Mouse (Mus musculus): ENCODE measurements around the gene Irgc1. TPM values are rescaled to one million over a fixed set of nuclear protein-coding genes. Genes with fewer than 3 reads are reported as not detected.
"Not testable (repeated sequence)": the region's sequence is repeated elsewhere in the genome, so short reads cannot be mapped to it uniquely, and the experiment has no call there.

The Irgc1 gene
- polyA plus RNA-seq, 1 experiment from 2014 or later, result not detected

GRCm38 (mm10) chr7:24483291-24483690, 31.2 kb upstream of the Irgc1 start:
- peaks cover 20% of the 10 kb centered on the region for H3K4me1 ChIP-seq (replicated peaks; ENCODE audit: control insufficient read depth, insufficient read depth, low read length)

DNA sequence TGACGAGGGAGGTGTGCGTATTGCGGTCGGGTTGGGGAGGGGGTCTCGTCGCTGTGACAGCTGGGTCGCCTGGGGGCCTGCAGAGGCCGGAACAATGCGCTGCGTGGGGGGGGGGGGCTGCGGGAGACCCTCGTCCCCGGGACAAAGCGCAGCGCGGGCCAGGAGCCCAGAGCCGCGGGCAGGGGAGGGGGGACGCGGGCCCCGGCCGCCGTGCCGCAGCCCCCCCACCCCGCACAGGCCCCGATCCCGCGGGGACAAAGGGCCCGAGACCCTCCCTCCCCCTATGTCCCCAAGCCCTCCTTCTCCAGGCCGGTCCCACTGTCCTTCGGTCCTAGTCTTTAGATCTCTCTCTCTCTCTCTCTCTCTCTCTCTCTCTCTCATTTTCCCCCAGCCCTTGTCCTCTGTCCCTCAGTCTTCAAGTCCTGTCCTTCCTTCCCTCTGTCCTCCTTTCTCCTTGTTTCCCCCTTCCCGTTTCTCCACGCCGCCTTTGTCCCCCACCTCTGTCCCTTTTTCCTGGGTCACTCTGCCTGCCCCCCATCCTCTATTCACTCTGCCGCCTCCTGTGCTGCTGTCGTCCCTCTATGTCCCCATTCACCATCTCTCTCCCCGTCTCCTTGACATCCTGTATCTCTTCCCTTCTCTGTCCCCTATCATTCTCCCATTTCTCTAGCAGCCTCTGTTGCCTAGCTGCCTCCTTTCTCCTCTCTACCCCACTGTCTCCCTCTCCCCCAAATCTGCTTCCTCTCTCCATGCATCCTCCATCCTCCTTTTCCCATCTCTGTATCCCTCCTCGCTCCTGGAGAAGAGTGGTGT, 30.3 kb upstream of the Irgc1 start:
- no peaks in the 10 kb centered on the region for H3K36me3 ChIP-seq (ENCODE audit: control insufficient read depth, insufficient read depth, low read length)
- H3K4me1 ChIP-seq (replicated peaks; ENCODE audit: control insufficient read depth, insufficient read depth, low read length), result peaks cover 20% of the 10 kb centered on the region
- peak overlapping the region; percentile 73 for H3K4me3 ChIP-seq (ENCODE audit: low read depth, low read length)
- peak overlapping the region; percentile 83 for H3K4me2 ChIP-seq (ENCODE audit: low read depth, low read length, severe bottlenecking)
- ATAC-seq (replicated peaks; ENCODE audit: low FRiP score) (peak; percentile 8; the same call in 1 of the 2 replicates), DNase-seq (ENCODE audit: low spot score) (no peak)
- peak overlapping the region; percentile 82 for H3K9ac ChIP-seq (ENCODE audit: low read length)
- 2% methylated on average over 13 of the region's 38 CpGs for WGBS
- H3K27me3 ChIP-seq (ENCODE audit: control insufficient read depth, insufficient read depth, low read length), result no peaks in the 10 kb centered on the region; the same call in 1 of the 2 replicates
- peak overlapping the region; percentile 31; the same call in 1 of the 2 replicates for H3K27ac ChIP-seq (ENCODE audit: low read depth, low read length)
- no peaks in the 10 kb centered on the region for H3K9me3 ChIP-seq (ENCODE audit: control insufficient read depth, low read length)

More at GRCm38 (mm10) chr7:24483291-24483690, 31.2 kb upstream of the Irgc1 start:
- not testable (repeated sequence) for DNase-seq (ENCODE audit: low spot score); H3K27ac ChIP-seq (ENCODE audit: low read depth, low read length); H3K36me3 ChIP-seq (ENCODE audit: control insufficient read depth, insufficient read depth, low read length); ATAC-seq (replicated peaks; ENCODE audit: low FRiP score); H3K9me3 ChIP-seq (ENCODE audit: control insufficient read depth, low read length); H3K27me3 ChIP-seq (ENCODE audit: control insufficient read depth, insufficient read depth, low read length); H3K9ac ChIP-seq (ENCODE audit: low read length)
- Histone ChIP-seq H3K4me3 (ENCODE audit: low read depth, low read length) (peak overlapping the region; percentile 73), H3K4me2 (ENCODE audit: low read depth, low read length, severe bottlenecking) (peak overlapping the region; percentile 83)
- WGBS, result 54% methylated on average over 6 of the region's 6 CpGs

DNA sequence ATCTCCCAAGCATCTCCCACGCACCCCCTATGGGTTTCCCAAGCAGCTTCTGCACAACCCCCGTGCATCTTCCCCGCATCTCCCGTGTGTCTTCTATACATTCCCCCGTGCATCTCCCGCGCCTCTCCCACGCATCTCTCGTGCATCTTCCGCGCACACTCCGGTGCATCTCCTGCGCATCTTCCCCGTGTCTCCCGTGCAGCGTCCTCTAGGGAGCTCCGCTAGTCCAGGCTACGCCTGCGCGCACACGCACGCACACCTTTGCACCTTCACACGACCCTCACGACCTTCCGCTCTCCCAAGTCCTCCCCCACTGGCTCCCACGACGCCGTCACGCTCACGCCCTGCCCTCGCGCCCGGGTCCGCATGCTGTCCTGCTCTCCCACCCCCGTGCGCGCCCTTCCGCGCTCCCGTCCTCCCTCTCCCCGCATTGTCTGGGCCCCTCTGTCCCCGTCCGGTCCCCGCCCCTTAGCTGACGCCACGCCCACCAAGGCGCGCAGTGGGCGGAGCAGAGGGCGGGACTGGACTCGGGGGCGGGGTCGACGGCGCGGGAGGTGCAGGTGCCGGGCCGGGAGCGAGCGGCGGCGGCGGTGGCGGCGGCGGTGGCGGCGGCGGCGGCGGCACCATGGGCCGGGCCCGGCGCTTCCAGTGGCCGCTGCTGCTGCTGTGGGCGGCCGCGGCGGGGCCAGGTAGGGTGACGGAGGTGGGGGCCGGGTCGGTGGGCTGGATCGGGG, 29.5 kb upstream of the Irgc1 start, which contains the start of gene Cadm4:
Cadm4 (plus strand) TSS at position 550 of the 734 bp plus-strand sequence.
- peak within 1 kb of the TSS; percentile 73 for H3K4me3 ChIP-seq (ENCODE audit: low read depth, low read length)
- ATAC-seq (replicated peaks; ENCODE audit: low FRiP score), result peak; percentile 87
- peak; percentile 97 for DNase-seq (ENCODE audit: low spot score)
- H3K9me3 ChIP-seq (ENCODE audit: control insufficient read depth, low read length), result no peaks in the 10 kb centered on the region
- H3K9ac ChIP-seq (ENCODE audit: low read length), result peak within 1 kb of the TSS; percentile 82
- WGBS, result 1% methylated on average over 63 of the region's 83 CpGs
- peak within 1 kb of the TSS; percentile 83 for H3K4me2 ChIP-seq (ENCODE audit: low read depth, low read length, severe bottlenecking)
- H3K27ac ChIP-seq (ENCODE audit: low read depth, low read length), result peak within 1 kb of the TSS; percentile 31; the same call in 1 of the 2 replicates
- no peaks in the 10 kb centered on the region; the same call in 1 of the 2 replicates for H3K27me3 ChIP-seq (ENCODE audit: control insufficient read depth, insufficient read depth, low read length)
- no peaks in the 10 kb centered on the region for H3K36me3 ChIP-seq (ENCODE audit: control insufficient read depth, insufficient read depth, low read length)
- H3K4me1 ChIP-seq (replicated peaks; ENCODE audit: control insufficient read depth, insufficient read depth, low read length), result peaks cover 13% of the 10 kb centered on the region; the same call in 1 of the 2 replicates

DNA sequence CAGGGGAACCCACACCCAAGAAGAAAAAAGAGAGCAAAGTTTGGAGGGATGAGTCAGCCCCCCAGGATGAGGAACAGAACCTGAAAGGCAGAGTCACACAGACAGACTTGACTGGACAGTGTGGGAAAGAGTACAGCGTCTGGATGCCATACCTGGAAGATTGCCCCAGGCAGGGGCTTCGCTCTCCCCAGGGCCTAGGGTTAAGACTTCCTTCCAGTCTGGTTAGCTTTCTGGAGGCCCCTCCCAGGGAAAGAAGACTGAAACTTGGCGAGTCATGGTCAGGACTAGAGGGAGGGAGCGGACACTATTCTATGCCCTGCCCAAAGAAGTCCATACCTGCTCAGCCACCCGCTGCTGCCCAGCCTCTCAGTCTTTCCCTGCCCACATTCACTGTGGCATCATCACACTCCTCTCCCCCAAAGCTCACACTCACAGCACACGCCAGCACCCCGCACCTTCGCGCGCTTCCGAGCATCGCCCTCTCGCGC, 28.9 kb upstream of the Irgc1 start:
- peak overlapping the region; percentile 83 for H3K4me2 ChIP-seq (ENCODE audit: low read depth, low read length, severe bottlenecking)
- H3K27ac ChIP-seq (ENCODE audit: low read depth, low read length), result no peak overlapping the region
- H3K4me1 ChIP-seq (replicated peaks; ENCODE audit: control insufficient read depth, insufficient read depth, low read length), result peaks cover 10% of the 10 kb centered on the region; the same call in 1 of the 2 replicates
- H3K27me3 ChIP-seq (ENCODE audit: control insufficient read depth, insufficient read depth, low read length), result no peaks in the 10 kb centered on the region; the same call in 1 of the 2 replicates
- 13% methylated on average over 14 of the region's 14 CpGs for WGBS
- peak overlapping the region; percentile 82 for H3K9ac ChIP-seq (ENCODE audit: low read length)
- ATAC-seq (replicated peaks; ENCODE audit: low FRiP score) (peak; percentile 24), DNase-seq (ENCODE audit: low spot score) (no peak)
- H3K36me3 ChIP-seq (ENCODE audit: control insufficient read depth, insufficient read depth, low read length), result no peaks in the 10 kb centered on the region
- H3K4me3 ChIP-seq (ENCODE audit: low read depth, low read length), result peak overlapping the region; percentile 73
- no peaks in the 10 kb centered on the region for H3K9me3 ChIP-seq (ENCODE audit: control insufficient read depth, low read length)

GRCm38 (mm10) chr7:24480121-24480941, 28.2 kb upstream of the Irgc1 start:
- H3K4me3 ChIP-seq (ENCODE audit: low read depth, low read length), result no peak overlapping the region
- H3K4me2 ChIP-seq (ENCODE audit: low read depth, low read length, severe bottlenecking), result no peak overlapping the region
- no peak for ATAC-seq (replicated peaks; ENCODE audit: low FRiP score)
- no peaks in the 10 kb centered on the region; the same call in 1 of the 2 replicates for H3K27me3 ChIP-seq (ENCODE audit: control insufficient read depth, insufficient read depth, low read length)
- H3K4me1 ChIP-seq (replicated peaks; ENCODE audit: control insufficient read depth, insufficient read depth, low read length), result peaks cover 8% of the 10 kb centered on the region; the same call in 1 of the 2 replicates
- DNase-seq (ENCODE audit: low spot score), result no peak
- H3K36me3 ChIP-seq (ENCODE audit: control insufficient read depth, insufficient read depth, low read length), result no peaks in the 10 kb centered on the region
- no peak overlapping the region for H3K27ac ChIP-seq (ENCODE audit: low read depth, low read length)
- H3K9me3 ChIP-seq (ENCODE audit: control insufficient read depth, low read length), result no peaks in the 10 kb centered on the region
- 62% methylated on average over 18 of the region's 18 CpGs for WGBS
- H3K9ac ChIP-seq (ENCODE audit: low read length), result no peak overlapping the region

GRCm38 (mm10) chr7:24479685-24480084, 27.6 kb upstream of the Irgc1 start:
- ATAC-seq (replicated peaks; ENCODE audit: low FRiP score), result no peak
- Histone ChIP-seq H3K9me3 (ENCODE audit: control insufficient read depth, low read length) (no peaks in the 10 kb centered on the region), H3K4me3 (ENCODE audit: low read depth, low read length) (no peak overlapping the region), H3K36me3 (ENCODE audit: control insufficient read depth, insufficient read depth, low read length) (no peaks in the 10 kb centered on the region), H3K4me1 (replicated peaks; ENCODE audit: control insufficient read depth, insufficient read depth, low read length) (peaks cover 8% of the 10 kb centered on the region; the same call in 1 of the 2 replicates), H3K4me2 (ENCODE audit: low read depth, low read length, severe bottlenecking) (no peak overlapping the region), H3K27me3 (ENCODE audit: control insufficient read depth, insufficient read depth, low read length) (no peaks in the 10 kb centered on the region; the same call in 1 of the 2 replicates), H3K27ac (ENCODE audit: low read depth, low read length) (no peak overlapping the region), H3K9ac (ENCODE audit: low read length) (no peak overlapping the region)
- no peak for DNase-seq (ENCODE audit: low spot score)
- WGBS, result 91% methylated on average over 2 of the region's 2 CpGs

DNA sequence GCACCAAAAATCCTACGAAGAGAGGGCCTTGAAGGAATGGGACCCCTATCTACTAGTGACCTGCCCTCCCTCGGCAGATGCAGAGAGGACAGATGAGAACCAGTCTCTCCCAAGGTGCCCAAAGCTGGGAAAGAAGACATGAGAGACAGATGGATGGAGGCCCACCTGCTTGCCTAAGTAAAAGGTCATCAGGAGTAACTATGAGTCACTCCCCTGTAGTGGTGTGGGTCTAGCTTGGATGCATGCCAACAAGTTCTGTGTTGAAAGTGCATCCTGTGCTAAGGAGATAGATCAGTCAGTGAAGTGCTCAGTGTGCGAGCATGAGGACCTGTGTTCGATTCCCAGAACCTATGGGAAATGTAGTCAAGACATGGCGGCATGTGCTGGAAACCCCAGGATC, 26.8 kb upstream of the Irgc1 start:
- no peak overlapping the region for H3K9ac ChIP-seq (ENCODE audit: low read length)
- no peak overlapping the region for H3K4me3 ChIP-seq (ENCODE audit: low read depth, low read length)
- no peaks in the 10 kb centered on the region for H3K36me3 ChIP-seq (ENCODE audit: control insufficient read depth, insufficient read depth, low read length)
- ATAC-seq (replicated peaks; ENCODE audit: low FRiP score) (no peak), DNase-seq (ENCODE audit: low spot score) (no peak)
- H3K27me3 ChIP-seq (ENCODE audit: control insufficient read depth, insufficient read depth, low read length), result no peaks in the 10 kb centered on the region; the same call in 1 of the 2 replicates
- H3K27ac ChIP-seq (ENCODE audit: low read depth, low read length), result no peak overlapping the region
- H3K4me1 ChIP-seq (replicated peaks; ENCODE audit: control insufficient read depth, insufficient read depth, low read length), result peaks cover 8% of the 10 kb centered on the region; the same call in 1 of the 2 replicates
- WGBS, result 90% methylated on average over 5 of the region's 5 CpGs
- H3K9me3 ChIP-seq (ENCODE audit: control insufficient read depth, low read length), result no peaks in the 10 kb centered on the region
- no peak overlapping the region for H3K4me2 ChIP-seq (ENCODE audit: low read depth, low read length, severe bottlenecking)

Measured in forebrain, embryonic 11.5 days (tissue).